Mouse (Mus musculus) adrenal gland, adult 8-10 months (tissue): ENCODE results near the gene Gm20870. TPM values are rescaled to one million over a fixed set of nuclear protein-coding genes. Genes with fewer than 3 reads are reported as not detected.
"Not testable (repeated sequence)": the region's sequence is repeated elsewhere in the genome, so short reads cannot be mapped to it uniquely, and the experiment has no call there.

Experiments used
- DNase-seq: peaks from one replicate; pipeline ENCODE4 v3.0.0; 2022
- total RNA-seq, 4 experiments: library from RNA; stranded (reverse); gene quantifications; 2 replicates each; pipeline ENCODE4 v1.2.4; 2022

Gm20870 gene
- not detected for total RNA-seq

GRCm38 (mm10) chrY:71691743-71692142 is at the start of gene Gm20870:
TSS of gene Gm20870 (plus strand) at chrY:71692043.
- DNase-seq, result not testable (repeated sequence)

Other genes starting within 250 kb of the Gm20870 start
- not detected for gene Gm20869, start 222.6 kb upstream of the Gm20870 start, total RNA-seq